Mouse (Mus musculus): ENCODE results near the gene Olfr250.
"Not testable (repeated sequence)": the region's sequence is repeated elsewhere in the genome, so short reads cannot be mapped to it uniquely, and the experiment has no call there.

Gene Olfr250

GRCm38 (mm10) chr9:38366596-38366995 lies at the start of gene Olfr250:
Gene Olfr250 (plus strand): TSS chr9:38366896.
- DNase-seq (ENCODE audit: low read depth, low spot score), result no peak

- no peak for DNase-seq (ENCODE audit: low read depth, low spot score)
These were observed 37.9 kb upstream of the Olfr250 start, which contains the start of gene Olfr25 for GRCm38 (mm10) chr9:38328760-38329159. Gene Olfr25 (plus strand): TSS chr9:38329060.

GRCm38 (mm10) chr9:38348111-38348510 lies 18.6 kb upstream of the Olfr250 start, which contains the start of gene Olfr898:
Gene Olfr898 (plus strand): TSS chr9:38348411.
- DNase-seq (ENCODE audit: low read depth, low spot score), result no peak

- DNase-seq (ENCODE audit: low read depth, low spot score), result no peak
These were observed 10.1 kb downstream of the Olfr250 start, which contains the start of gene Olfr251 for GRCm38 (mm10) chr9:38376786-38377185. Gene Olfr251 (plus strand): TSS chr9:38377086.

GRCm38 (mm10) chr9:38401398-38401797 lies 34.7 kb downstream of the Olfr250 start, which contains the start of gene Olfr147:
Gene Olfr147 (plus strand): TSS chr9:38401698.
- no peak for DNase-seq (ENCODE audit: low read depth, low spot score)

GRCm38 (mm10) chr9:38407502-38407901 lies 40.8 kb downstream of the Olfr250 start:
- peak; percentile 98 for DNase-seq (ENCODE audit: low read depth, low spot score)

- DNase-seq (ENCODE audit: low read depth, low spot score), result not testable (repeated sequence)
These were observed 46.8 kb downstream of the Olfr250 start for GRCm38 (mm10) chr9:38413502-38413901.
